Mouse (Mus musculus): ENCODE measurements around the gene Zfp335.
A peak's percentile ranks its signal among the peaks of the same experiment; 100 is the strongest.
"Not testable (repeated sequence)": the region's sequence is repeated elsewhere in the genome, so short reads cannot be mapped to it uniquely, and the experiment has no call there.

Gene Zfp335

GRCm38 (mm10) chr2:164866741-164867551, 44.6 kb downstream of the Zfp335 start:
- no peak for DNase-seq (ENCODE audit: low spot score)

DNA sequence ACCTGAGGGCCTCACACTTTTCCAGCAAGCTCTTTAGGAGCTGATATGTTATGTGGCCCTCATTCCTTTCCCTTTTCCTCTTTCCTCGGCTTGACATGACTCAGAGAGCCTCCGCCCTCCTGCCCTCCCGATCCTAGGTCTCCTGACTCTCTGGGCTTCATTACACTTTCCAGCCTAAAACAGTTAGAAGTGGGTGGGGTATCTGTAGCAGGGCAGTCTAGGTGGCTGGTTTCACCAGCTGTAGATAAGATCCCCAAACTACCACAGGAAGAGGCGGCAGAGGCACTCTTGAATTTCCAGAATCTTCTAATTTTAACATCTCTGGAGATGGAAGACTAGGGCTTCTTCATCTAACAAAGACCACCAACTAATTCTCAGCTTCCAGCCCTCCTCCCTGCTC, 47.0 kb downstream of the Zfp335 start:
- no peak for DNase-seq (ENCODE audit: low spot score)

DNA sequence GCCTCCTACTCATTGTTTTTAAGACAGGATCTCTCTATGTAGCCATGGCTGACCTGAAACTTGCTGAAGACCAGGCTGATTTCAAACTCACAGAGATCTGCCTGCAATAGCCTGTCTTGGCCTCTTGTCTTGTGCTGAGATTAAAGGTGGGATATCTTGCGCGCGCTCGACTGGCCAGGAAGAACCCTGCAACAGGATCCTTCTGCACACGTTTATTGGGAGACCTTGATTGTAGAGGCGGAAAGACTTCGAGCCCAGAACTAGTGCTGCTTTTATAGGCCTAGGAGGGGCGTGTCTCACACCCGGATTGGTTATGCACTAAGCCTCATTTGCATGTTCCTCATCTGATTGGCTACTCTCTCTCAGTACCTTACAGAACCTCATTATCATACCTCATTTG, 48.1 kb downstream of the Zfp335 start:
- DNase-seq (ENCODE audit: low spot score): not testable (repeated sequence)

GRCm38 (mm10) chr2:164862179-164862861, 49.2 kb downstream of the Zfp335 start:
- DNase-seq (ENCODE audit: low spot score): no peak

DNA sequence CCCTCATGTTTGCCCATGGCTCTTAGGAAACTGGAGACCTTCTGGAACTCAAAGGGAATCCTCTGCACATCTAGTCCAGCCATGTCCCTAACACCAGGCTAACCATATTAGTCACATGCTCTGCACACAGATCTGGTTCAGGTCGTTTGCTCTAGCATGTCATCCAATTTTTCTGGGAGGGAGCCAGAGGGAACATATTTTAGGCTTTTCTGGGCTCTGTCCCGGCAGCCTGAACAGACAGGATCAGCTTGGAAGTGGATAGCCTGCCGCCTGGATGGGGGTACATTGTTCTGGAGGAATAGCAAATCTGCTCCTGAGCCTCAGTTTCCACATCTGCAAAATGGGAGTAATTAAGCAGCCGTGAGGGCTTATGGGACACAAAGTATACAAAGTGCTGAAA, 50.5 kb downstream of the Zfp335 start:
- no peak for DNase-seq (ENCODE audit: low spot score)

GRCm38 (mm10) chr2:164859640-164860432, 51.7 kb downstream of the Zfp335 start:
- no peak for DNase-seq (ENCODE audit: low spot score)

DNA sequence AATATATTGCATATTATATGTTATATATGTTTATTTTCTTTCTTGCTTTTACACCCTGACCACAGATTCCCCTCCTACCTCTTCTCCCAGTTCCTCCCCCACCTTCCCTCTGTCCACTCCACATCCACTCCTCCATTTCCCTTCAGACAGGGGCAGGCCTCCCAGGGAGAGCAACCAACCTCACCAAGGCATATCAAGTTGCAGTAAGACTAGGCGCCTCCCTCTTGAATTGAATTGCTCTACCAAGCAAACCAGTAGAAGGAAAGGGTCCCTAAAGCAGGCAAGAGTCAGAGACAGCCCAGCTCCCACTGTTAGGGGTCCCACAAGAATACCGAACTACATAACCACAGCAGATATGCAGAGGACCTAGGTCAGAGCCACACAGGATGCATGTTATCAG, 52.4 kb downstream of the Zfp335 start:
- no peak for DNase-seq (ENCODE audit: low spot score)

DNA sequence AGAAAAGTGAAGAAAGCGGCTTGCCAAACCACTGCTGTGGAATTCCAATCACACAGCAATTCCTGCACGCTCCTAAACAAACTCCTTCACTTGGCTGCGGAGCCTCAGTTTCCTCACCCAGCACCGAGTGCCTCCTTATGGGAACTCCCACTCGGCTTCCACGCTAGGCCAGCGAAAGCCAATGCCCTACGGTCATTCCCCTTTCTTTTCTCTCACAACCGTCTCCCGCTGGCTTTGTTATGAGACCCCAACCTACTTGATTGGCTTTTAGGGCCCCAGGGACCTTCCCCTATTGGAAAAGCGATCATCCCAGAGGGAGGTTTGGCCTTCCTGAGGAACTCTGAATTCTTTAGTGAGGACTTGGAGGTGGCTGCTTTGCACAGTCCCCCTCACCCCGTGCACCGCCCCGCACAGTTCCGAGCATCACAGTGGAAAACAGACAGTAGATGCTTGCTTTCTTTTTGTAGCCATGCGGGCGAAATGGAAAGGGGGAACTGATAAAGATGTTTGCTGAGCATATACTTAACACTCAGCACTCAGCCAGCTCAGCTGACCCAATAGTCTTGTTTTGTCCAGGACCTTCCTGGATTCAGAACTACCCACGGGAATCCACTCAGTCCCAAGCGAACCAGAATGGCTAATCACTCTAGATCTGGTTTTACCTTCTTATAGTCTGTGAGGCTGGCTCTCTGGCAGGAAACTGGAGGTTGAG, 53.6 kb downstream of the Zfp335 start:
- DNase-seq (ENCODE audit: low spot score): no peak

DNA sequence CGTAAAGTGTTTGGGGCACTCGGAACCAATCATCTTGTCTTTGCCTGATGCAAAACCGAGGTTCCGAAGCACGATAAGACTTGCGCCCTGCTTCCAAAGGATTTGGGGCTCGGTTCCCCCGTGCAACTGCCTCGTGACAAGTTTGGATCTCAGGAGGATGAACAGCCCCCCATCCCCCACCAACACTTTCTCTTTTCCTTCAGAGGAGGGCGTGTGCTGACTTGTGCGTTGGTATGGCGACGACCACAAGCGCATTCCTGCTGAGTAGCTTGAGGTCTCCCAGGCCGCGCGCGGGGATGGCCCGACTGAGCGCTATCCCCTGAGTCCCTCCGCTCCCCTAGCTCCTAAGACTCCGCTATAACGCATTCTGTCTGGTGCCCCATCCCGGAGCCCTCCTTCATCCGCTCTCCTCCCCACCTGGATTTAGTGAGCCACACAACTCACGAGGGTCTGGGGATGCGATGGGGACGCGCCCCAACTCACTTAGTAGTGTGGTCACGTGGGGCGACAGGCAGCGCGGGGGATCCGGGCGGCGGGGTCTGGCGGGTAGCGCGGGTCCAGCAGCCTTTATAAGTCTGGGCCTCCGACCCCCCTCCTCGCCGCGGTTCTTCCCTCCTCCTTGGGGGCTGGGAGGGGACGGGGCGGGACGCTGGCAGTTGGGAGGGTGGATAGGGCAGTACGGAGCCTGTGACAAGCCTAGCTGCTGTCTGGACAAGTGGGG, 54.3 kb downstream of the Zfp335 start, which contains the start of gene Pltp:
TSS of gene Pltp (minus strand) at position 611 of the 721 bp plus-strand sequence.
- peak; percentile 69 for DNase-seq (ENCODE audit: low spot score)

GRCm38 (mm10) chr2:164856309-164857100, 55.1 kb downstream of the Zfp335 start:
- no peak for DNase-seq (ENCODE audit: low spot score)

GRCm38 (mm10) chr2:164855572-164855971, 56.0 kb downstream of the Zfp335 start:
- not testable (repeated sequence) for DNase-seq (ENCODE audit: low spot score)

GRCm38 (mm10) chr2:164850061-164850460, 61.5 kb downstream of the Zfp335 start:
- no peak for DNase-seq (ENCODE audit: low spot score)

DNA sequence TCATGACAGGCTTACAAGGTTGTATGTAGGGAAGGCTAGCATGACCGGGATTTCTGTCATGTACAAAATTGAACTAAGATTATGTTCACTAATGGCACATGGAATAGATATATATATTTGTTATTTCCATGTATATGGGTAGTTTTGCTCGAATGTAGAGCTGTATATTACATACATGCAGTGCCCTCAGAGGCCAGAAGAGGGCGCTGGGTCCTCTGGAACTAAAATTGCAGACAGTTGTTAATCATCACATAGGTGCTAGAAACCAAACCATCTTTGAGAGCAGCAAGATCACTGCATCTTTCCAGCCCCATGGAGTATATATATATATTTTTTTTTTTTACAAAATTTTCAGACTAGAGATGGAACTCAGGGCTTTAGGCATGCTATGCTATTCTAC, 65.8 kb downstream of the Zfp335 start:
- no peak for DNase-seq (ENCODE audit: low spot score)

Measured in urinary bladder, postnatal 25 days (tissue).